Mouse (Mus musculus) CH12.LX (cell line): Measurements from ENCODE around the gene Chrd.

ENCODE experiments used
- CTCF ChIP-seq, 2 experiments: IDR thresholded peaks in 1 of 2; conservative IDR thresholded peaks in 1 of 2; 2 replicates each; pipeline ENCODE4 v1.5.1; 2011 to 2012; ENCODE audit warnings: low read depth in 2 of 2, low read length in 2 of 2, improper control_type of control experiment in 1 of 2, inconsistent platforms in 1 of 2, mild to moderate bottlenecking in 1 of 2, moderate library complexity in 1 of 2
- EP300 ChIP-seq: IDR thresholded peaks from 2 replicates; pipeline ENCODE4 v1.6.1; 2011; ENCODE audit warnings: low read length, improper control_type of control experiment
- HCFC1 ChIP-seq: IDR thresholded peaks from 2 replicates; pipeline ENCODE4 v1.6.1; 2012; ENCODE audit warnings: low read depth, mild to moderate bottlenecking, inconsistent platforms, low read length, improper control_type of control experiment
- RAD21 ChIP-seq: IDR thresholded peaks from 2 replicates; pipeline ENCODE4 v1.6.1; 2011; ENCODE audit warnings: low read depth, mild to moderate bottlenecking, low read length, improper control_type of control experiment, moderate library complexity
- RCOR1 ChIP-seq: conservative IDR thresholded peaks from 2 replicates; pipeline ENCODE4 v1.6.1; 2012; ENCODE audit warnings: low read depth, mild to moderate bottlenecking, inconsistent platforms, low read length, improper control_type of control experiment

DNA sequence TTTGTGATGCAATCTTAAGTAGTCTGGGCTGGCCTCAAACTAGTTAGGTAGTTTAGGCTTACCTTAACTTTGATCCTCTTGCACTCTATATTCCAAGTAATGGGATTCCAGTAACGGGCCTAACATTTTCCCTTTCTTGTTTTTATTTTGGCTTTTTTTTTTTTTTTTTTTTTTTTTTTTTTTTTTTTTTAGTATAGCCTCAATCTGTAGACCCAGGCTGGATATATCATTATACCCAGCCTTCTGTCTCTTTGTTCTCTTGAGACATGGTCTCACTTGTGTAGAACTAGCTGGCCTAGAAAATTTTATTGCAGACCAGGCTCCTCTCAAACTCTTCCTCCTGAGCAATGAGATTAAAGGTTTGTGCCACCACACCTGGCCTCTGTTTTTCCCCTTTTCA is 41.3 kb upstream of the Chrd start:
- no peak for TF ChIP-seq CTCF (conservative IDR thresholded peaks at IDR 0.05 in 1 of 2, IDR thresholded peaks at IDR 0.05 in 1 of 2; ENCODE audit: low read depth in 2 of 2, low read length in 2 of 2)
- TF ChIP-seq RCOR1 = no peak
- TF ChIP-seq EP300 = no peak
- no peak for TF ChIP-seq RAD21
- TF ChIP-seq HCFC1 = no peak
